Mouse (Mus musculus): Measurements from ENCODE around the gene Dapl1.

Dapl1 gene

GRCm38 (mm10) chr2:59533971-59534748 lies 49.7 kb downstream of the Dapl1 start:
- DNase-seq (ENCODE audit: extremely low read depth, insufficient read length, low spot score), result no peak

GRCm38 (mm10) chr2:59536958-59537357 lies 52.5 kb downstream of the Dapl1 start:
- DNase-seq (ENCODE audit: extremely low read depth, insufficient read length, low spot score), result no peak

- DNase-seq (ENCODE audit: extremely low read depth, insufficient read length, low spot score), result no peak
Observed at GRCm38 (mm10) chr2:59538031-59538430, 53.6 kb downstream of the Dapl1 start.

- DNase-seq (ENCODE audit: extremely low read depth, insufficient read length, low spot score), result no peak
Observed at GRCm38 (mm10) chr2:59539796-59540195, 55.3 kb downstream of the Dapl1 start.

GRCm38 (mm10) chr2:59541121-59541887 lies 56.9 kb downstream of the Dapl1 start:
- peak; percentile 30 for DNase-seq (ENCODE audit: extremely low read depth, insufficient read length, low spot score)

GRCm38 (mm10) chr2:59543543-59544065 lies 59.2 kb downstream of the Dapl1 start:
- DNase-seq (ENCODE audit: extremely low read depth, insufficient read length, low spot score), result no peak

- DNase-seq (ENCODE audit: extremely low read depth, insufficient read length, low spot score), result no peak
Observed at GRCm38 (mm10) chr2:59544237-59544909, 59.9 kb downstream of the Dapl1 start.

- no peak for DNase-seq (ENCODE audit: extremely low read depth, insufficient read length, low spot score)
Observed at GRCm38 (mm10) chr2:59545001-59545400, 60.5 kb downstream of the Dapl1 start.

GRCm38 (mm10) chr2:59547369-59548099 lies 63.1 kb downstream of the Dapl1 start:
- DNase-seq (ENCODE audit: extremely low read depth, insufficient read length, low spot score), result no peak

GRCm38 (mm10) chr2:59552784-59553183 lies 68.3 kb downstream of the Dapl1 start:
- DNase-seq (ENCODE audit: extremely low read depth, insufficient read length, low spot score), result no peak

- DNase-seq (ENCODE audit: extremely low read depth, insufficient read length, low spot score), result no peak
Observed at GRCm38 (mm10) chr2:59554373-59554940, 70.0 kb downstream of the Dapl1 start.

Data from 3134 (cell line).